Mouse (Mus musculus): ENCODE results near the gene Gapdh. TPM values are rescaled to one million over a fixed set of nuclear protein-coding genes. Genes with fewer than 3 reads are reported as not detected.

Gapdh gene
- polyA plus RNA-seq, 1 experiment from 2014 or later = 1,972 TPM

GRCm38 (mm10) chr6:125147329-125147728 lies 18.9 kb downstream of the Gapdh start:
- Histone ChIP-seq H3K36me3 (peaks cover 30% of the 10 kb centered on the region), H3K4me1 (peaks cover 40% of the 10 kb centered on the region), H3K9ac (replicated peaks) (peak overlapping the region; percentile 91), H3K27me3 (no peaks in the 10 kb centered on the region), H3K4me2 (replicated peaks) (peak overlapping the region; percentile 89), H3K27ac (replicated peaks) (peak overlapping the region; percentile 39; the same call in 1 of the 2 replicates), H3K9me3 (no peaks in the 10 kb centered on the region), H3K4me3 (peak overlapping the region; percentile 82)
- 55% methylated on average over 10 of the region's 10 CpGs for WGBS
- no peak for ATAC-seq (ENCODE audit: low FRiP score, low read depth)

GRCm38 (mm10) chr6:125146797-125147196 lies 19.5 kb downstream of the Gapdh start:
- WGBS = 84% methylated on average over 4 of the region's 4 CpGs
- Histone ChIP-seq H3K36me3 (peaks cover 30% of the 10 kb centered on the region), H3K4me2 (replicated peaks) (peak overlapping the region; percentile 89), H3K9me3 (no peaks in the 10 kb centered on the region), H3K27ac (replicated peaks) (peak overlapping the region; percentile 39; the same call in 1 of the 2 replicates), H3K27me3 (no peaks in the 10 kb centered on the region), H3K4me3 (peak overlapping the region; percentile 82; the same call in 1 of the 2 replicates), H3K4me1 (peaks cover 40% of the 10 kb centered on the region), H3K9ac (replicated peaks) (peak overlapping the region; percentile 91)
- no peak for ATAC-seq (ENCODE audit: low FRiP score, low read depth)

DNA sequence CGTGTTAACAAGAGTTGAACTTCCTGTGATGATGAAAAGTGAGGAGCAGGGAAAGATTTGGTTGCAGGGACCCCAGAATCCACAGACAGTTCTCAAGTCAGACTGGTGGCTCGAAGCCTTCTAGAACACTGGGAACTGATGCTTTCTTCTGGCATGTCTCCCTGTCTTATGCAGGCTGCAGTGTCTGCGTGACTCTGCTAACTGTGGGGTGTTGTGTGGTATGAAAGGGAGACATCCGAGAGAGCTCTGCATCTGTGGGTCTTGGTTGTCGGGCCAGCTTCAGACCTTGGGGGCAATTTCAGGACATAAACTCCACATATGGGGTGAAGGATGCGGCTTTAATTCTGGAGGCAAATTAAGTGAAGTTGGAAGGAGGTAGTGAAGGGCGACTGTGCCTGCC lies 20.1 kb downstream of the Gapdh start:
- H3K27ac ChIP-seq (replicated peaks) = no peak overlapping the region; the same call in 1 of the 2 replicates
- peak overlapping the region; percentile 89 for H3K4me2 ChIP-seq (replicated peaks)
- peak overlapping the region; percentile 91 for H3K9ac ChIP-seq (replicated peaks)
- ATAC-seq (ENCODE audit: low FRiP score, low read depth) = no peak
- no peaks in the 10 kb centered on the region for H3K9me3 ChIP-seq
- H3K4me1 ChIP-seq = peaks cover 40% of the 10 kb centered on the region
- no peaks in the 10 kb centered on the region for H3K27me3 ChIP-seq
- peaks cover 30% of the 10 kb centered on the region for H3K36me3 ChIP-seq
- 53% methylated on average over 7 of the region's 7 CpGs for WGBS
- H3K4me3 ChIP-seq = peak overlapping the region; percentile 82

- peak overlapping the region; percentile 82 for H3K4me3 ChIP-seq
- peaks cover 40% of the 10 kb centered on the region for H3K4me1 ChIP-seq
- WGBS = 1% methylated on average over 29 of the region's 35 CpGs
- H3K4me2 ChIP-seq (replicated peaks) = peak overlapping the region; percentile 89
- peak overlapping the region; percentile 91 for H3K9ac ChIP-seq (replicated peaks)
- peaks cover 35% of the 10 kb centered on the region for H3K36me3 ChIP-seq
- H3K9me3 ChIP-seq = no peaks in the 10 kb centered on the region
- H3K27ac ChIP-seq (replicated peaks) = peak overlapping the region; percentile 95
- peak; percentile 77 for ATAC-seq (ENCODE audit: low FRiP score, low read depth)
- H3K27me3 ChIP-seq = no peaks in the 10 kb centered on the region
Observed at GRCm38 (mm10) chr6:125145479-125145951, 20.8 kb downstream of the Gapdh start.

DNA sequence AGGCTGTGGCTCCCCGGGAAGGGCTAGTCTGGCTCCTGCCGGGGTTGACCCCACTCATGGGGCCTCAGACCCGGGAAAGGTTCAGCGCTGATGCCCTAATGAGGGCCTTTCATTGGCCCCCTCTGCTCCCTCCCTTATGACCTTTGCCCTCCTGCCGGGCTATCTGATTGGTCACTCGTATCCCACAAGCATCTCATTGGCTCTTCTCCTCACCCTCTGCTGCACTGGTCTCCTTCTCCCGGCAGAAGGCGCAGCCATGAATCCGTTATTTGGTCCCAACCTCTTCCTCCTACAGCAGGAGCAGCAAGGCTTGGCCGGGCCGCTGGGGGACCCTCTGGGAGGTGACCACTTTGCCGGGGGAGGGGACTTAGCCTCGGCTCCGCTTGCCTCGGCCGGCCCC lies 21.3 kb downstream of the Gapdh start, which contains the start of gene Iffo1:
Gene Iffo1 (plus strand): TSS at position 241 of the 400 bp plus-strand sequence.
- H3K27me3 ChIP-seq = no peaks in the 10 kb centered on the region
- peak; percentile 95 for ATAC-seq (ENCODE audit: low FRiP score, low read depth)
- peak within 1 kb of the TSS; percentile 82 for H3K4me3 ChIP-seq
- H3K4me1 ChIP-seq = peaks cover 40% of the 10 kb centered on the region
- peak within 1 kb of the TSS; percentile 89 for H3K4me2 ChIP-seq (replicated peaks)
- no peaks in the 10 kb centered on the region for H3K9me3 ChIP-seq
- peak within 1 kb of the TSS; percentile 91 for H3K9ac ChIP-seq (replicated peaks)
- H3K27ac ChIP-seq (replicated peaks) = peak within 1 kb of the TSS; percentile 95
- H3K36me3 ChIP-seq = peaks cover 40% of the 10 kb centered on the region
- WGBS = under 1% methylated on average over 16 of the region's 16 CpGs

DNA sequence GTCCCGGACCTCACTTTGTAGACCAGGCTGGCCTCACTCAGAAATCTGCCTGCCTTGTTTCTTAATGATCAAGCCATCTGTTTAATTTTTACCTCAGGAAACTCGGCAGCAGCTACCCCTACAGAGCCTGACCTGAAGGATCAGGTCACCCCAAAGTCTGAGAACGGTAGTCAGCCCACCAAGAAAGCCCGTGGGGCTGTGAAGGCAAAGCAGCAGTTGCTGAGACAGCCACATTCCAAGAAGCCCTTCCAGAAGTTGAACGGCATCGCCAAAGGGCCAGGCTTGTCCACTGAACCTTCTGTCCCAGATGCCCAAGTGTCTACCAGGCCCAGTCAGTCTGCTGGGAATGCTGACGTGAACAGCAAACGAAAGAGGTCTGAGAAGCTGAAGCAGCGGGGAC lies 22.4 kb downstream of the Gapdh start:
- Histone ChIP-seq H3K36me3 (peaks cover 51% of the 10 kb centered on the region), H3K4me3 (no peak overlapping the region), H3K27me3 (no peaks in the 10 kb centered on the region), H3K27ac (replicated peaks) (peak overlapping the region; percentile 95; the same call in 1 of the 2 replicates), H3K9me3 (no peaks in the 10 kb centered on the region), H3K9ac (replicated peaks) (no peak overlapping the region), H3K4me1 (peaks cover 39% of the 10 kb centered on the region), H3K4me2 (replicated peaks) (no peak overlapping the region)
- 84% methylated on average over 9 of the region's 9 CpGs for WGBS
- ATAC-seq (ENCODE audit: low FRiP score, low read depth) = no peak

DNA sequence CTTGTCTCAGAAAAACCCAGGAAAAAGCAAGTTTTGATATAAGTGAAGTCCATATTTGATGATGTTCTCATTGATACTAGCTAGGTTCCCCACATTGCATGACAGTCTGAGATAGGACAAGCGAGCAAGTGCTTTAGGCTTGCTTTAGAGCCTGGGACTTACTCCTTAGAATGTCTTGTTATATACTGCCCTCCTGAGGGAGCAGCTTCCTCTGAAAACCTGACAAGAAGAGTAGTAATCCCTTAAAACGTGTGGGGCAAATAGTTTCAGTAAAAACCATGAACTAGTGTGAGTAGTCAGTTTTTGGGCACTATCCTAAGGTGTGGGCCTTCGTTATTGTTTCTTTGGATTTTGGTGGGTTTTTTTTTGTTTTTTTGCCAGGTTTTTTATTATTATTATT lies 23.1 kb downstream of the Gapdh start:
- Histone ChIP-seq H3K27me3 (no peaks in the 10 kb centered on the region), H3K4me2 (replicated peaks) (no peak overlapping the region), H3K9me3 (no peaks in the 10 kb centered on the region), H3K9ac (replicated peaks) (no peak overlapping the region), H3K4me1 (peaks cover 32% of the 10 kb centered on the region), H3K4me3 (no peak overlapping the region), H3K27ac (replicated peaks) (no peak overlapping the region), H3K36me3 (peaks cover 59% of the 10 kb centered on the region)
- ATAC-seq (ENCODE audit: low FRiP score, low read depth) = no peak
- WGBS = 79% methylated on average over 3 of the region's 3 CpGs

GRCm38 (mm10) chr6:125142436-125142835 lies 23.8 kb downstream of the Gapdh start:
- H3K27me3 ChIP-seq = no peaks in the 10 kb centered on the region
- peaks cover 66% of the 10 kb centered on the region for H3K36me3 ChIP-seq
- H3K9ac ChIP-seq (replicated peaks) = no peak overlapping the region
- H3K4me2 ChIP-seq (replicated peaks) = no peak overlapping the region
- WGBS = 96% methylated on average over 8 of the region's 8 CpGs
- no peak overlapping the region for H3K27ac ChIP-seq (replicated peaks)
- H3K4me1 ChIP-seq = peaks cover 28% of the 10 kb centered on the region
- H3K4me3 ChIP-seq = no peak overlapping the region
- no peaks in the 10 kb centered on the region for H3K9me3 ChIP-seq
- no peak for ATAC-seq (ENCODE audit: low FRiP score, low read depth)

- H3K9me3 ChIP-seq = no peaks in the 10 kb centered on the region
- no peak overlapping the region for H3K27ac ChIP-seq (replicated peaks)
- peaks cover 91% of the 10 kb centered on the region for H3K36me3 ChIP-seq
- ATAC-seq (ENCODE audit: low FRiP score, low read depth) = no peak
- no peak overlapping the region for H3K4me2 ChIP-seq (replicated peaks)
- H3K27me3 ChIP-seq = no peaks in the 10 kb centered on the region
- H3K4me1 ChIP-seq = peaks cover 5% of the 10 kb centered on the region
- no peak overlapping the region for H3K4me3 ChIP-seq
- 93% methylated on average over 7 of the region's 7 CpGs for WGBS
- H3K9ac ChIP-seq (replicated peaks) = no peak overlapping the region
Observed at GRCm38 (mm10) chr6:125139747-125140146, 26.5 kb downstream of the Gapdh start.

GRCm38 (mm10) chr6:125137002-125137671 lies 29.1 kb downstream of the Gapdh start:
- H3K27ac ChIP-seq (replicated peaks) = no peak overlapping the region
- no peak overlapping the region for H3K9ac ChIP-seq (replicated peaks)
- no peak overlapping the region for H3K4me2 ChIP-seq (replicated peaks)
- no peak for ATAC-seq (ENCODE audit: low FRiP score, low read depth)
- H3K27me3 ChIP-seq = no peaks in the 10 kb centered on the region
- no peaks in the 10 kb centered on the region for H3K9me3 ChIP-seq
- no peak overlapping the region for H3K4me3 ChIP-seq
- peaks cover 85% of the 10 kb centered on the region for H3K36me3 ChIP-seq
- 88% methylated on average over 19 of the region's 19 CpGs for WGBS
- peaks cover 12% of the 10 kb centered on the region for H3K4me1 ChIP-seq

DNA sequence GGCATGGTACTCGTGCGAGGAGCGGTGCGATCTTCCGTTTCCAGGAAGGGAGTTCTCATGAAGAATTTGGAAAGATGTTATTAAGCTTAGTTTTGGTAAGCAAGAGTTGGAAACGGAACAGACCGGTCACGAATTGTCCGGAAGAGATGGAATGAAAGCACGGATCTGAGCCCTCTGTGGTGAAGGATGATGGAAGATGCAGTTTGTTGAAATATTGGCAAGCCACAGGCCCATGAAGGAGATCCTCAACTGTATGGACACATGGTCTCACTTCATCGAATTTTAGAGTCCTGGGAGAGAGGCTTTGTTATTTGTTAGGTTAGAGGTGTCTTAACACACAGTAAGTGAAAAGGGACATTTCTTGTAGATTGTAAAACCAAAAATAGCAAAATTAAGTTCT lies 33.8 kb downstream of the Gapdh start:
- 12% methylated on average over 11 of the region's 11 CpGs for WGBS
- Histone ChIP-seq H3K4me1 (peaks cover 18% of the 10 kb centered on the region), H3K27me3 (no peaks in the 10 kb centered on the region), H3K4me3 (peak overlapping the region; percentile 90), H3K4me2 (replicated peaks) (peak overlapping the region; percentile 88), H3K27ac (replicated peaks) (no peak overlapping the region), H3K36me3 (peaks cover 69% of the 10 kb centered on the region), H3K9me3 (no peaks in the 10 kb centered on the region), H3K9ac (replicated peaks) (peak overlapping the region; percentile 85)
- ATAC-seq (ENCODE audit: low FRiP score, low read depth) = no peak

DNA sequence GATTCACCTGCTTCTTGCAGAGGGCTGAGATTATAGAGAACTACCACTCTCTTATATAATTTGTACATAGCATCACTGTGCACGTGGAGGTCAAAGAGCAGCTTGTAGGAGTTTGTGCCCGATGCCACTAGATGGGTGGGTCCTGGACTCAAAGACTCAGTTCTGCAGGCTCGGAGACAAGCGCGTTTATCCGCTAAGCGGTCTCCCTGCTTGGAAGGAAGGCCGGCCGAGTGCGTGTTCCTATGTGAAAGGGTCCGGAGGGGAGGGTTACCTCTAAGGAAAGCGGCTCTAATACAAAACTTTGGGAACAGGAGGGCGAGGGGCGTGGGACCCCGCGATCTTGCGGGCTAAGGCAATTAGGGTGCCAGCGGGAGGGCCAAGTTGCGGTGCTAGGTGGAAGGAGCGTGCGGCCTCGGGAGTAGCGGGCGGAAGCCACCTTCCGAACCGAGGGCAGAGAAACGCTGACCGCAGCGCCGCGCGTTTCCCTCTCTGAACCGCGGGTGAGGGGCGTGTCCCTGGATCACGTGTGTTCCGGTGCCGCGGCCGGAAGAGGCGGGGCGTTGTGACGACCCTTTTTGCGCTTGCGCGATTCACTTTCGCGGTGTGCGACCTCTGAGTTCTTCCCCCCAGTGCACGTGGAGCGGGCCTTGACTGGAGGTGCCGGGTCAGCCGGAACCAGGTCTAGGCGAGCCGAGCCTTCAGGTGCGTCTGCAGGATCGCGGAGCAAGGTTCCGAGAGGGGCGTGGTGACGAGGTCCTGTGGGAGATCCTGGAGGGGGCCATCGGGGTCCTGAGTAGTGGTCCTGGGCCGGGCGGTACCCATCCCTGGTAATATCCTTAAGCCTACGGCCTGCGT lies 34.7 kb downstream of the Gapdh start, which contains the start of gene Nop2:
Gene Nop2 (plus strand): TSS at position 608 of the 855 bp plus-strand sequence.
- peak; percentile 95 for ATAC-seq (ENCODE audit: low FRiP score, low read depth)
- peak within 1 kb of the TSS; percentile 88 for H3K4me2 ChIP-seq (replicated peaks)
- WGBS = under 1% methylated on average over 66 of the region's 66 CpGs
- H3K9me3 ChIP-seq = no peaks in the 10 kb centered on the region
- peak within 1 kb of the TSS; percentile 88 for H3K27ac ChIP-seq (replicated peaks)
- peak within 1 kb of the TSS; percentile 90 for H3K4me3 ChIP-seq
- H3K4me1 ChIP-seq = peaks cover 18% of the 10 kb centered on the region
- peaks cover 69% of the 10 kb centered on the region for H3K36me3 ChIP-seq
- peak within 1 kb of the TSS; percentile 85 for H3K9ac ChIP-seq (replicated peaks)
- no peaks in the 10 kb centered on the region for H3K27me3 ChIP-seq
